Mouse (Mus musculus) ES-Bruce4 (cell line): ENCODE measurements at regions not wholly inside any gene's neighbourhood (a gene's known extent, or its start where the extent isn't known, plus 50 kb on each side); places are given as distances from the start of the nearest gene placed in this dataset.

ENCODE experiments used
- H3K27ac ChIP-seq: 2 replicates; pipeline ENCODE4 v1.5.1; 2012; ENCODE audit warnings: low read length, inconsistent platforms; ENCODE audit not compliant: insufficient read depth
- H3K27me3 ChIP-seq: 2 replicates; pipeline ENCODE4 v1.6.1; 2012; ENCODE audit warnings: mild to moderate bottlenecking, low read length, inconsistent platforms; ENCODE audit not compliant: control insufficient read depth, poor library complexity, insufficient read depth, severe bottlenecking
- H3K36me3 ChIP-seq: 2 replicates; pipeline ENCODE4 v1.6.1; 2012; ENCODE audit warnings: inconsistent platforms, mild to moderate bottlenecking, low read length, moderate library complexity; ENCODE audit not compliant: control insufficient read depth, poor library complexity, insufficient read depth, severe bottlenecking
- H3K4me1 ChIP-seq: one replicate; pipeline ENCODE4 v1.8.1; 2011; ENCODE audit warnings: low read length; ENCODE audit not compliant: control insufficient read depth, insufficient read depth
- H3K4me3 ChIP-seq: 2 replicates; pipeline ENCODE4 v1.5.1; 2011; ENCODE audit warnings: low read depth, mild to moderate bottlenecking, low read length
- H3K9ac ChIP-seq: 2 replicates; pipeline ENCODE4 v1.6.1; 2012; ENCODE audit warnings: low read depth, mild to moderate bottlenecking, inconsistent platforms; ENCODE audit not compliant: poor library complexity, severe bottlenecking
- H3K9me3 ChIP-seq: replicated peaks from 2 replicates; pipeline ENCODE4 v1.6.1; 2012; ENCODE audit warnings: mild to moderate bottlenecking, low read length, inconsistent platforms; ENCODE audit not compliant: control insufficient read depth, poor library complexity, insufficient read depth, severe bottlenecking
- CTCF ChIP-seq: IDR thresholded peaks from one replicate; pipeline ENCODE4 v1.8.1; 2011; ENCODE audit warnings: low read depth, low read length
- EP300 ChIP-seq: IDR thresholded peaks from 2 replicates; pipeline ENCODE4 v1.6.1; 2011; ENCODE audit warnings: low read depth, low read length; ENCODE audit not compliant: insufficient read depth
- POLR2A ChIP-seq: IDR thresholded peaks from one replicate; pipeline ENCODE4 v1.8.1; 2011; ENCODE audit warnings: low read length; ENCODE audit not compliant: insufficient read depth

GRCm38 (mm10) chr12:109520414-109520813 lies 67.8 kb downstream of the Dlk1 start:
- TF ChIP-seq EP300 (no peak), POLR2A (no peak), CTCF (no peak)
- Histone ChIP-seq H3K4me3 (no peak overlapping the region), H3K9me3 (peaks cover under 1% of the 10 kb centered on the region), H3K27ac (no peak overlapping the region), H3K9ac (no peak overlapping the region), H3K4me1 (no peaks in the 10 kb centered on the region), H3K36me3 (no peaks in the 10 kb centered on the region), H3K27me3 (no peaks in the 10 kb centered on the region)

DNA sequence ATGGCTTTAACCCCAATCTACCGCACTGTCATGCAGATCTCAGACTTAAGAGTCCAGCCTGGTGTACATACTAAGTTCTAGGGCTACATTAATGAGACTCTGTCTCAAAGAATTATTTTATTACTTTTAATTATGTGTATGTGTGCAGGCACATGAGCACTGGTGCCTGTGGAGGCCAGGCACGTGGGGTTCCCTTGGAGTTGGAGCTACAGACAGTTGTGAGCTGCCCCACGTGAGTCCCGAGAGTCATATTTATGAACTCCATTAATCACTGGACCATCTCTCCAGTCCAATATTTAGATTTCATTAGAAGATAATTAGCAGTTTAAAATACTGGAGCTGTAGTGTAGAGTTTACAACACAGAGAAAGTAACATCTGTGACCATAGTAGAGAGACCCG lies 67.2 kb downstream of the Dlk1 start:
- TF ChIP-seq EP300: no peak
- Histone ChIP-seq H3K4me3 (no peak overlapping the region), H3K36me3 (no peaks in the 10 kb centered on the region), H3K4me1 (no peaks in the 10 kb centered on the region), H3K9me3 (no peaks in the 10 kb centered on the region; the same call in 1 of the 2 replicates), H3K9ac (no peak overlapping the region), H3K27me3 (no peaks in the 10 kb centered on the region), H3K27ac (no peak overlapping the region)

DNA sequence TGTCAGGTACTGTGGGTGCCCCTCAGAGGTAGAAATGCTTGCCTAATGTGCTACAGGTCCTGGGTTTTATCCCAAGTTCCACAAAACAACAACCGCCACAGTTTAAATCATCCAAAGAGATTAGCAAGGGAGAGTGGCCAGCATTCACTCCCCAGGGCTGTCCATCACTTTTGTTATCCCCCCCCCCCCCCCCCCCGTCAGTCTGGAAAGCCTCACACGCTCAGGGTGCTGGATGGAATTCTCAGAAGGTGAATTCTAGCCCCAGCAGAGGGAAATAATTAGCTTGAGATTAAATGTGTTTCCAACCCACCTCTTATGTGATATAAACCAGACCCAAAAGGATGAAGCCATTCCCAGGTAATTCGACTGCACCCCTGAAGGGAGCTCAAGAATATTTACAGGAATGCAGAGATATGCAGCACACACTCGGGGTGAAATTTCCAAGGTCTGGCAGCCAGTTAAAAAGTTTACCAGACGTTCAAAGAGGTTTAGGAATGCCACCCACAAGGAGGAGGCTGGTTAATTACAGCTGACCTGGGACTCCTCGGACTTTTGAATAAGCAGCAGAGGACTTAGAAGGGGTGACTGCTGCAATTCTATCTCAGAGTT lies 65.9 kb downstream of the Dlk1 start:
- H3K4me3 ChIP-seq: no peak overlapping the region
- no peak overlapping the region for H3K9ac ChIP-seq
- H3K36me3 ChIP-seq: no peaks in the 10 kb centered on the region
- H3K27ac ChIP-seq: no peak overlapping the region
- no peak for TF ChIP-seq CTCF
- no peak for TF ChIP-seq EP300
- no peak for TF ChIP-seq POLR2A
- no peaks in the 10 kb centered on the region for H3K27me3 ChIP-seq
- no peaks in the 10 kb centered on the region; the same call in 1 of the 2 replicates for H3K9me3 ChIP-seq
- no peaks in the 10 kb centered on the region for H3K4me1 ChIP-seq

DNA sequence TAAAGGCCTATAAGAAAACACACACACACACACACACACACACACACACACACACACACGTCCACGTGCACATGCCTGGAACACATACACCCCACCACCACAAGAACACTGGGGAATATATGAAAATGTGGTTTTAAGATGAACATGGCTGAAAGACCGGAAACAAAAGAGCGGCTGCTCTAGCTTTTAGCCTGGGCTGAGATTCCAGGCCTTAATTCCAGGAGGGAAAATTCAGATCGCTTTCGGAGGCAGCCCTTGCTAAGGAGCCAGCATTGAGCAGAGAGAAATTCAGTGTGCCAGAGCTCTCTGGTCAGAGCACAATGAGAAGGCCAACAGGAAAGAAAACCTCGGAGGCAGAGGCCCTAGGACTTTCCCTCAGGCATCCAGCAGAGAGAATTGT lies 65.1 kb downstream of the Dlk1 start:
- TF ChIP-seq CTCF: no peak
- no peak for TF ChIP-seq EP300
- TF ChIP-seq POLR2A: no peak

DNA sequence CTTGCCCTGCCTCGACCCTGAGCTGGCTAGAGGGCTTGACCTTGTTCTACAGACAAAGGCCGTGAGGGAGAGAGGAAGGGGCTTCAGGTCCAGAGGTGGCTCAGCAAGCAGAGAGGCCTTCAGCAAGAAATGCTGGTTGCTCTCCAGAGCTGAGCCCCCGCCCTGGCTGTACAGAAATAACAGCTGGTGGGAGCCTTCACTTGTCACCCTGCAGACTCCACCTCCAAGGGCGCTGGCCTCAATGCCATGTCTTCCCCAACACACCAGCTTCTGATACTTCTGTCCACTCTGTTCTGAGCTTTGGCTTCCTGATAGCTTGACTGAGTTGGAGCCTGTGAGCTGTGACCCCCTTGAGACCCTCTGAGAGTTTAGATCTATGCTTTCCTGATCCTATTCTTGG lies 64.3 kb downstream of the Dlk1 start:
- Histone ChIP-seq H3K27ac (no peak overlapping the region), H3K36me3 (no peaks in the 10 kb centered on the region), H3K9ac (no peak overlapping the region), H3K4me3 (no peak overlapping the region), H3K27me3 (no peaks in the 10 kb centered on the region), H3K9me3 (no peaks in the 10 kb centered on the region), H3K4me1 (no peaks in the 10 kb centered on the region)
- TF ChIP-seq POLR2A (no peak), EP300 (no peak), CTCF (no peak)

More for the DNA sequence above, 65.1 kb downstream of the Dlk1 start:
- H3K27me3 ChIP-seq: no peaks in the 10 kb centered on the region
- H3K4me1 ChIP-seq: no peaks in the 10 kb centered on the region
- no peak overlapping the region for H3K4me3 ChIP-seq
- H3K36me3 ChIP-seq: no peaks in the 10 kb centered on the region
- no peak overlapping the region for H3K9ac ChIP-seq
- H3K27ac ChIP-seq: no peak overlapping the region
- H3K9me3 ChIP-seq: no peaks in the 10 kb centered on the region

DNA sequence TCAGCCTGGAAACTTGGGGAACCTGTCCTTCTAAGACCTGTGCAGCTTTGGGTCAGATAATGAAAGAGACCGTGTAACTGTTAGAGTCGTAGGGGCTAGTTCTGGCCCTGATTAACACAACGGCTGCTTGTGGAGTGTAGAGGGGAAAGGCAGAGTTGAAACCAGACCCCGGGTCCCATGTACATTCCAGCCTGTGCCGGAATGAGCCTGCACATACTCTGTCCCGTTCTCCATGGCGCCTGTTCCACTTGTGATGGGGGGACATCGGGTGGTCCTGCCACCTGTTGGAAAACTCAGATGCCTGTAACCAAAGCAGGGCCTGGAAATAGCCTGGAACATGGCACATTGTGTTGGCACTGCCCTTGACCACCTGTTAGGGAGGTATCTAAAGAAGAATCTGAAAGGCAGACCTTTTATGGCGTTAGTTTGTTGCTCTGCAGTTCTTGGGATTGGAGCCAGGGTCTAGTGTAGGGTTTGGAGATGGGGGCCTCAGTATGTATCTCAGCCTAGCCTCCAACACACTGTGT lies 61.7 kb downstream of the Dlk1 start:
- Histone ChIP-seq H3K4me1 (no peaks in the 10 kb centered on the region), H3K9me3 (no peaks in the 10 kb centered on the region), H3K27me3 (no peaks in the 10 kb centered on the region), H3K27ac (no peak overlapping the region), H3K36me3 (no peaks in the 10 kb centered on the region), H3K4me3 (no peak overlapping the region), H3K9ac (no peak overlapping the region)
- TF ChIP-seq CTCF: no peak
